Mouse (Mus musculus): ENCODE results near the gene Cpt1a.

Cpt1a gene

DNA sequence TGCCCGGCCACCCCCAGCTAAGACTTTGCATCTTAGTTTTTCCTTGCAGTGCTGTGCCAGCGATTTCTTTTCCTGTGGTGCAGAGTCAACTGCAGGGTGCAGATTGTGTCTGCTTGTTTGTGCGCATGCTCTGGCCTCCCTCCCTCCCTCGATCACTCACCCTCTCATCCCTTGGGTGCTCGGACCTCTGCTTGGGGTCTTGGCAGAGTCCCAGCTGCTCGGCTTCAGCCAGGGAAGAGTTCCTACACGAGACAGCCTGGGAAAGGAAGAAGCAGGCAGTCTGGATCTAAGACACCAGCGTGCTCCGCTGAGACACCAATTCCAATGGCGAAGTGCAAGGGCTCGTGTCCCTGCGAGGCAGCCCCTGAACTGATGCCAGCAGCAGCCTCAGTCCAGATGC is 51.2 kb downstream of the Cpt1a start:
- no peak for DNase-seq (ENCODE audit: low spot score)

GRCm38 (mm10) chr19:3374028-3374427 is 51.9 kb downstream of the Cpt1a start:
- DNase-seq (ENCODE audit: low spot score), result no peak

DNA sequence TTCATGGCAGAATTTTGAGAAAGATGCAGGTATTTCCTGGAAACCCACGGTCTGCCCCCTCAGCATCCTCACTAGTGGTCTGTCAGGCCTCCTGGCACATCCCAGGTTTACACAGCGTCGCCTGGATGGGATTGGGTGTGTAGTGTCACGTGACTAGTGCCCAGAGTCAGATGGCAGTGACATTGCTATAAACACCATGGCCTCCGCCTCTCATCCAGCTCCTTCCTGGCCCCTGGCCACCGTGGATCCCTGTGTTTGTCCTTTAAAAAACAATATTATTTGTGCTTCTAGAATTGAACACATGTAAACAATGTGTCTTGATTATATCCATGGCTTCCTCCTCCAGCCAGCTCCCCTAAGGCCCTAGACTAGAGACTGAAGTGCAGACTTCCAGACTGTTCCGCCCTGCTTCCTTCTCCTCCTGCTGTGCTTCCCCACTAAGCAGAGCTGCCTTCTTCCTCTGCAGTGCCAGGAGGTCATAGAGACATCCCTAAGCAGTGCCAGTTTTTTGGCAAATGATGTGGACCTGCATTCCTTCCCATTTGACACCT is 53.9 kb downstream of the Cpt1a start:
- DNase-seq (ENCODE audit: low spot score), result no peak

DNA sequence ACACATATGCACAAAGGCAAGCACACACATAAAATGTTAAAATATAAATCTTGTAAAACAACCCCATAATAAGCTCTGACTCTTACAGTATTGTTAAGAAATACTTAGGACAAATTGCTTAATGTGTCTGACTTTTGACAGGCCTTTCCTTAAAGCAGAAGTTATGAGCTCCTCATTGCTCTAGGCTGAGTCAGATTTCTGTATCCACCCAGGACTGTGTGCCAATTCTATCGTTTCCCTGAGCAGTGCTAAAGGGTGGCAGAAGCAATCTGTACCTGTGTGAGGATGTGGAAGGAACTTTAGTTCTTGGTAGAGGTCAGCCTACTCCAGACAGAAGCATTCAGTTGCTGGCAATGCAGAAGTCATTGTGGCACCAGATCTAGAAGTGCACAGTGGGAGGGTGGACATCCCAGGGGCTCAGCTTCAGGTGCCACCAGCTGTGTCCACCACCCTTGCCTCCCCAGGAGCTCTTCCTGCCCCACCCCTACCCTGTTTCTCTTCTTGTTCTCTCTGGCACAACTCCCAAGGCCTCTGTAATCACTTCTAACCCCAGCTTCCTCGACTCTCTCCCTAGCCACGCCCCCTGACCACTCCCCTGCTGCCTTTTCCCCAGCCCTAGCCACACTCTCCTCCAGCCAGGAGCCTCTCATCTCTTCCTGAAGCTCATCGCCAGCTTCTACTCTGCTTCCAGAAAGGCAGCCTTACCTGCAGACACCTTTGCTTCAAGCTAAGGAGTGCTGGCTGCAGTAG is 55.0 kb downstream of the Cpt1a start:
- DNase-seq (ENCODE audit: low spot score), result no peak

DNA sequence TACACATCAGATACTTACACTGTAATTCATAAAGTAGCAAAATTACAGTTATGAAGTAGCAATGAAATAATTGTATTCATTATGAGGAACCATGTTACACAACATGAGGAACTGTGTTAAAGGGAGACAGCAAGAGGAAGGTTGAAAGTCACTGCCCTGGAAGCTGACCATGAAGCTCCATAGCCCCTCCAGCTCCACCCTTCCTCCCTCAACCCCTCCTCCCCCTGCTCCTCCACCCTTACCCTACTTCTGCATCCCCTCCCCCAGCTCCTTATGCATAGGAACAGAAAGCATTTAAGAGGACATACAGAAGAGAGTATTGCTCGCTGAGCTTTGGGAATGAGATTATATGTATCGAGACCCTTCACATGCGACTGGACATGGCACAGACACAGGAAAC is 56.5 kb downstream of the Cpt1a start:
- no peak for DNase-seq (ENCODE audit: low spot score)

DNA sequence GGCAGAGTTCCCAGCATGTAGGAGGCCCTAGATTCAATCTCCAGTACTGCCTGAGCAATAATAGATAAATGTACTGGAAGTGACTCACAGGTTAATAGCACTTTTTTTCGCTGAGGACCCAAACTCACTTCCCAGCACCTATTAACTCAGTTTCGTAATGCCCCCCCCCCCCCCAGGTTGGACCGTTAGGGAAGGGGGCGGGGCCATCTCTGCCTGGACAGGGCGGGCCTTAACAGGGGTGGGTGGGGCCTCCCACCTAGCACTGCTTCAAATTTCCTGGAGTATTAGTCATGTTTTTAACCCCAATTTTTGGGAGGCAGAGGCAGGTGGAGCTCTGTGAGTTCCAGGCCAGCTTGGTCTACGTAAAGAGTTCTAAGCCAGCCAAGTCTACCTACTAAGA is 65.9 kb downstream of the Cpt1a start:
- no peak for DNase-seq (ENCODE audit: low spot score)

- DNase-seq (ENCODE audit: low spot score), result peak; percentile 58
Observed at GRCm38 (mm10) chr19:3388629-3389057, 66.5 kb downstream of the Cpt1a start, which contains the start of gene Tesmin. TSS of gene Tesmin (plus strand) at chr19:3388857.

GRCm38 (mm10) chr19:3389089-3389488 is 67.0 kb downstream of the Cpt1a start:
- DNase-seq (ENCODE audit: low spot score), result peak; percentile 62

DNA sequence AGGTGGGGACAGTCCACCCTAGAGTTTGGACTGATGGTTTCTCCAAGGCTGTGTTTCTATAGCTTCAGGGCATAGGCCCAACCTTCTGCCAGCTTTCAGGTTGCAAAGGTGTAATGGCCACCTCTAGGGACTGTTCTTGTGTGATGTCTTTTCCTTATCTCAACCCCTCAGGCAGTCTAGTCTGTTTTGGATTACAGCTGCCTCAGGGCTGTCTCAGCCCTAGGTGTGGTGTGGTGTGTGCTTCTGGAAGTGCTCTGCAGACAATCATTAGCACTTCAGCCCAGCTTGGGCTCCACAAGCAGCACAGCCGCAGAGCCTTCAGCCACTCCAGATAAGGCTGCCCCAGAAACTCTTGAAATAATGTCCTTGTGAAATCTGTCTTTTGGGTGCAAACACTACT is 70.2 kb downstream of the Cpt1a start:
- no peak for DNase-seq (ENCODE audit: low spot score)

DNA sequence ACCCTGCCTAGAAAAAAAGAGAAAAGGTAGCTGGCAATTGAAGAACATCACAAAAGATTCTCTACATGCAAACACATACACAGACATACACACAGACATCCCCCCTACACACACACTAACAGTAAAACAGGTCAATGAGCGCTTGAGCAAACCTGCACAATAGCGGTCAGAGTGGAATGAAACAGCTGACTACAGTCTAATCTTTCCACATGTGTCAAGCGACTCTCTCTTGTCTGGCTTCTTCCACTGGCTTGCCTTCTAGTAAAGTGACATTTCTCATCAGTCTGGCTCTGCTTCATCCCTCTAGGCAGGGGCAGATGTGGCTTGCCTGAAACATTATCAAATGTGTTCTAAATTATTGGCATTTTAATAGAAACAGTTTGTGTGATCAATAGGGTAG is 72.1 kb downstream of the Cpt1a start:
- DNase-seq (ENCODE audit: low spot score), result no peak

GRCm38 (mm10) chr19:3400057-3400456 is 77.9 kb downstream of the Cpt1a start:
- no peak for DNase-seq (ENCODE audit: low spot score)

- no peak for DNase-seq (ENCODE audit: low spot score)
Observed at GRCm38 (mm10) chr19:3401504-3401903, 79.4 kb downstream of the Cpt1a start.

- DNase-seq (ENCODE audit: low spot score), result no peak
Observed at GRCm38 (mm10) chr19:3401943-3402342, 79.8 kb downstream of the Cpt1a start.

DNA sequence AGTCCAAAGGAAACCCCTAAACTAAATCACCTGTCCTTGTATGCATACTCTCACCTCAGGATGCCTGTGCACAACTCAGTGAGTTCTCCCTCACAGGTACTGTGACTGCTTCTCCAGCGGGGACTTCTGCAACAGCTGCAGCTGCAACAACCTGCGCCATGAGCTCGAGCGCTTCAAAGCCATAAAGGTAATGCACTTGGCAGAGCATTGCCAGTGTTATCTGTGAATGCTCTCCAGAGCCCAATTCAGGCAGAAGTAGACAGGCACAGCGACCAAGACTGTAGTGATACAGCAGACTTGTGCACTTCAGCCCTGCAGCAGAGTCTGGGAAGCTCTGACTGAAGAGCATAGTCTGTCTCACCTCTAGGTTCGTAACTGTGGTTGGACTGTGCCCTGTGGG is 80.3 kb downstream of the Cpt1a start:
- no peak for DNase-seq (ENCODE audit: low spot score)

- DNase-seq (ENCODE audit: low spot score), result no peak
Observed at GRCm38 (mm10) chr19:3404030-3404429, 81.9 kb downstream of the Cpt1a start.

DNA sequence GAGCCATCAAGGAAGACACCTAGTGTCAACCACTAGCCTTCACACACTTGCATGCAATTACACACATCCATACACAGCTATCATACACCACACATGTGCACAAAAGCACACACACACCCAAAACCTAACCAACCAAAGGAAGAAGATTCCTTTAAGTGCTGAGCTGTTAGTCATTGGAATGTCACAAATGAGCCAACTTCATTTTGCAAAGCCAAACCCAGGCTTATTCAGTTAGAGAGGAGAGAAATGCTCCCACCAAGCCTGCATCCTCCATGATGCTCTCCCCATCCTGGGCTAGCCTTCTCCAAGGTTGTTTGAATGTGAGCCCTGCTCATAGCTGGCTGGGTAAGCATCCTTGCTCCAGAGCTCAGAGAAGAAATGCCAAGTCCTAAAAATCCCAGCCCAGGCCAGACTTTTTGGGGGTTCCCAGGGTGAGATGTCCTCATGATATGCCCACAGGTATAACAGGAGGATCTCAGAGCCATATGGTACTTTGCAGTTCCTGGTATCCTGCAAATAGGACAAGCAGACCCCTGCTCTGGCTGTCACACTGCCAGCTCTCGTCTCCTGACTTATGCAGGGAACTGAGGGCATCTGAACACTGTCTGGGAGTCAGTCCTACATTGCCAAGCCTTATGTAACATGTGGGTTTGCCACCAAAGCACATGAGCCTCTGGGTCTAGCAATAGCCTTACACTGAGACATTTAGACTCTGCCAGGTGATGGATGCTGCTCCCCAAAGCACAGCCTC is 83.6 kb downstream of the Cpt1a start:
- no peak for DNase-seq (ENCODE audit: low spot score)

- no peak for DNase-seq (ENCODE audit: low spot score)
Observed at GRCm38 (mm10) chr19:3414268-3414733, 92.2 kb downstream of the Cpt1a start, which contains the start of gene Gal. TSS of gene Gal (minus strand) at chr19:3414544.

- peak; percentile 24 for DNase-seq (ENCODE audit: low spot score)
Observed at GRCm38 (mm10) chr19:3419251-3419650, 97.1 kb downstream of the Cpt1a start.

DNA sequence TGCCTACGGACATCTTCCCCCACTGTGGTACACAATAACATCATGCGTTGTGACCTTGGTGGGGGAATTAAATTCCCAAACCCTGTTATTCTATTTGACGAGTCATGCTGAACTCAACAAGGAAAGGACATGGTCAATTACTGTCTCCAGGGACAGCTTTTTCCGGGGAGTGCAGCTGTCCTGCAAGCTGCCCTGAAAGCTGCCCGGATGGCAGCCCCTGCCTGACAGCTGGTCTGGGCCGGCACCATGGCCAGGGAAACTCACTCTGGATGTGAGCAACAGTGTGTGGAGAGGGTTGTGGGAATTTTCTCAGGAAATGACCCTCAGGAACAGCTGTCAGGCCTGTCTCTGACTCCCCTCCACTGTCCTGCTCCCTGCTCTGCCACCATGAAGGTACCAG is 100.4 kb downstream of the Cpt1a start:
- DNase-seq (ENCODE audit: low spot score), result no peak

- no peak for DNase-seq (ENCODE audit: low spot score)
Observed at GRCm38 (mm10) chr19:3422981-3423380, 100.8 kb downstream of the Cpt1a start.

GRCm38 (mm10) chr19:3424214-3424613 is 102.1 kb downstream of the Cpt1a start:
- DNase-seq (ENCODE audit: low spot score), result no peak

DNA sequence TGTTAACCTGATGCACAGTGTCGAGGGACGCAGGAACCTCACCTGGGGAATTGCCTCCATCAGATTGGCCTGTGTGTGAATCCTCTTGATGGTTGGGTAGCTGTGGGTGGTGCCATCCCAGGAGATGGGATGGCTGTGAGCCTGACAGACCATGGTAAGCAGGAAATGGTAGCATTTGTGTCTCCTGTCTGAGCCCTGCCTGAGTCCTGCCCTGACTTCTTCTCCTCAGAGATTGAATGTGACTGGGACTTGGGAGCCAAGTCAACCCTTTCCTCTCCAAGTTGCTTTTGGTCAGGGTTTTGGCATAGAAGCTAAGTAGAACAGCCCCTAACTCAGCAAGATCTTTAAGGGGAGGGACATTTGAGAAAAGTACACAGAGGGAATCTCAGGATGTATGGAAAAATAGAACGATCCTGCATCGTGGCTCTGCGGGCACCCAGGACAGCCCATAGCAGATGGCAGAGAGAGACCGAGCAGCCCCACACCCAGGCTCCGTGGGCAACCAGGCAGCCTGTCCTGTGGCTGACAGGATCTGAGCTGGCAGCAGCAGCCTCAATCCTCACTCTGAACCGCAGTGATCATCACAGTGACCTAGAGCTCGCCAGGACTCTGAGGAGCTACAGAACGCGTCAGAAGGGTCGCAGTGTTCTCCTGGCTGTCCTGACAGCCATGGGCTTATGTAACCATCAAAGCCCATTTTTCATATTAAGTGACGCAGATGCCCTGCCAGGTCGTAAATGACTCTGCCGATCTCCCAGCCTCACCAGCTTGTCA is 106.1 kb downstream of the Cpt1a start:
- no peak for DNase-seq (ENCODE audit: low spot score)

All from left cerebral cortex, adult 11 months (tissue).